Mouse (Mus musculus) spleen, adult 2 months (tissue): ENCODE measurements around the gene Tnfsf12.
"Not testable (repeated sequence)": the region's sequence is repeated elsewhere in the genome, so short reads cannot be mapped to it uniquely, and the experiment has no call there.

Experiments used
- CTCF ChIP-seq: fragments of 200-500 bp; IDR thresholded peaks from 2 replicates; pipeline ENCODE4 v1.5.1; 2011; ENCODE audit warnings: mild to moderate bottlenecking, inconsistent platforms; ENCODE audit not compliant: insufficient read depth, insufficient read length, insufficient replicate concordance; ENCODE audit errors: extremely low read depth
- POLR2A ChIP-seq: fragments of 200-500 bp; IDR thresholded peaks from 2 replicates; pipeline ENCODE4 v1.6.1; 2011; ENCODE audit warnings: low read depth, low read length, inconsistent platforms

- not testable (repeated sequence) for TF ChIP-seq POLR2A, CTCF
Measured at GRCm38 (mm10) chr11:69702886-69703285, 7.2 kb upstream of the Tnfsf12 start.
